Mouse (Mus musculus) heart, embryonic 16.5 days (tissue): Measurements from ENCODE around the gene Slc22a4. TPM values are rescaled to one million over a fixed set of nuclear protein-coding genes. Genes with fewer than 3 reads are reported as not detected.

Experiments used
- polyA plus RNA-seq: library from polyadenylated mRNA; unstranded; fragments of >200 nt; fragmentation: Nextera tagmentation; extraction: Ambion mirVana; gene quantifications from 2 replicates; pipeline ENCODE4 v1.2.1, GENCODE M21; 2015

The Slc22a4 gene
- polyA plus RNA-seq, 1 experiment from 2014 or later, result 1.2 TPM

Other genes starting within 250 kb of the Slc22a4 start
- gene Gm12216, start 168.8 kb downstream of the Slc22a4 start, polyA plus RNA-seq, result 1.4 and 2.7 TPM in 2 replicates
- gene Slc22a5, start 136.4 kb downstream of the Slc22a4 start, polyA plus RNA-seq, result 9.0 and 10.6 TPM in 2 replicates
- 2.0 and 2.5 TPM in 2 replicates for gene Slc22a21, start 47.8 kb downstream of the Slc22a4 start, polyA plus RNA-seq
- gene Pdlim4, start 40.9 kb upstream of the Slc22a4 start, polyA plus RNA-seq, result 16.0 and 26.4 TPM in 2 replicates
- 53.3 and 61.1 TPM in 2 replicates for gene P4ha2, start 72.0 kb upstream of the Slc22a4 start, polyA plus RNA-seq
- not detected in 2 replicates for gene Csf2, start 221.6 kb upstream of the Slc22a4 start, polyA plus RNA-seq
- gene Il3, start 239.2 kb upstream of the Slc22a4 start, polyA plus RNA-seq, result not detected in 2 replicates